Mouse (Mus musculus) heart, embryonic 16.5 days (tissue): ENCODE measurements around the gene Sgo2a. TPM values are rescaled to one million over a fixed set of nuclear protein-coding genes. Genes with fewer than 3 reads are reported as not detected.
A peak's percentile ranks its signal among the peaks of the same experiment; 100 is the strongest.

Experiments
- ATAC-seq: fragments of 200-750 bp; cut with Nextera tagmentation; replicated peaks from 2 replicates; pipeline ENCODE4 v1.8.0; 2017; ENCODE audit warnings: moderate number of reproducible peaks; ENCODE audit not compliant: insufficient read depth, low FRiP score; ENCODE audit errors: extremely low read depth
- H3K27ac ChIP-seq: fragments of 300-500 bp; sonication (generic); 2 replicates; pipeline ENCODE4 v1.5.1; 2014; ENCODE audit warnings: mild to moderate bottlenecking, low read length, control low read depth, moderate library complexity
- H3K27me3 ChIP-seq: fragments of 300-500 bp; sonication (generic); 2 replicates; pipeline ENCODE4 v1.6.1; 2014; ENCODE audit warnings: low read length, mixed read lengths; ENCODE audit not compliant: control insufficient read depth, insufficient read depth
- H3K36me3 ChIP-seq: fragments of 300-500 bp; sonication (generic); 2 replicates; pipeline ENCODE4 v1.6.1; 2014; ENCODE audit not compliant: control insufficient read depth, insufficient read depth
- H3K4me1 ChIP-seq: fragments of 300-500 bp; sonication (generic); 2 replicates; pipeline ENCODE4 v1.6.1; 2014; ENCODE audit warnings: low read length, mixed read lengths; ENCODE audit not compliant: control insufficient read depth, insufficient read depth
- H3K4me2 ChIP-seq: fragments of 300-500 bp; sonication (generic); 2 replicates; pipeline ENCODE4 v1.6.1; 2014; ENCODE audit warnings: low read depth, mild to moderate bottlenecking, control low read depth, low read length
- H3K4me3 ChIP-seq: fragments of 300-500 bp; sonication (generic); 2 replicates; pipeline ENCODE4 v1.5.1; 2014; ENCODE audit warnings: mild to moderate bottlenecking, control low read depth, low read length
- H3K9ac ChIP-seq: fragments of 300-500 bp; sonication (generic); 2 replicates; pipeline ENCODE4 v1.6.1; 2014; ENCODE audit warnings: low read length, control low read depth
- H3K9me3 ChIP-seq: fragments of 300-500 bp; sonication (generic); replicated peaks from 2 replicates; pipeline ENCODE4 v1.6.1; 2016; ENCODE audit warnings: low read length; ENCODE audit not compliant: control insufficient read depth
- whole genome bisulfite sequencing: fragments of 180-500 bp; shearing (Covaris S2); extraction: QIAGEN DNeasy Blood & Tissue Kit; methylation state at CpG from one replicate; pipeline ENCODE4 v1.1.7; 2014; 5-methylcytosine and 5-hydroxymethylcytosine counted together
- polyA plus RNA-seq: library from polyadenylated mRNA; unstranded; fragments of >200 nt; fragmentation: Nextera tagmentation; extraction: Ambion mirVana; gene quantifications from 2 replicates; pipeline ENCODE4 v1.2.1, GENCODE M21; 2015

Gene Sgo2a
- polyA plus RNA-seq, 1 experiment from 2014 or later = 17.1 TPM

GRCm38 (mm10) chr1:58055598-58055997 is 59.8 kb downstream of the Sgo2a start:
- Histone ChIP-seq H3K36me3 (no peaks in the 10 kb centered on the region), H3K4me1 (no peaks in the 10 kb centered on the region), H3K9me3 (no peaks in the 10 kb centered on the region), H3K27me3 (no peaks in the 10 kb centered on the region), H3K9ac (no peak overlapping the region), H3K4me2 (no peak overlapping the region), H3K27ac (no peak overlapping the region), H3K4me3 (no peak overlapping the region)
- ATAC-seq = no peak
- 84% methylated on average over 11 of the region's 11 CpGs for WGBS

- peak overlapping the region; percentile 38; the same call in 1 of the 2 replicates for H3K4me2 ChIP-seq
- no peak overlapping the region for H3K9ac ChIP-seq
- H3K27me3 ChIP-seq = no peaks in the 10 kb centered on the region
- H3K4me3 ChIP-seq = no peak overlapping the region
- H3K9me3 ChIP-seq = no peaks in the 10 kb centered on the region
- H3K4me1 ChIP-seq = no peaks in the 10 kb centered on the region
- ATAC-seq = no peak; the same call in 1 of the 2 replicates
- WGBS = 65% methylated on average over 13 of the region's 13 CpGs
- H3K36me3 ChIP-seq = no peaks in the 10 kb centered on the region
- H3K27ac ChIP-seq = no peak overlapping the region
These were observed 60.5 kb downstream of the Sgo2a start for GRCm38 (mm10) chr1:58056074-58056807.

GRCm38 (mm10) chr1:58056939-58057338 is 61.2 kb downstream of the Sgo2a start:
- Histone ChIP-seq H3K36me3 (no peaks in the 10 kb centered on the region), H3K9me3 (no peaks in the 10 kb centered on the region), H3K9ac (no peak overlapping the region), H3K4me1 (no peaks in the 10 kb centered on the region), H3K4me3 (no peak overlapping the region), H3K27ac (no peak overlapping the region), H3K4me2 (peak overlapping the region; percentile 38; the same call in 1 of the 2 replicates), H3K27me3 (no peaks in the 10 kb centered on the region)
- ATAC-seq = no peak; the same call in 1 of the 2 replicates
- 52% methylated on average over 11 of the region's 11 CpGs for WGBS

GRCm38 (mm10) chr1:58058846-58059245 is 63.1 kb downstream of the Sgo2a start:
- Histone ChIP-seq H3K4me2 (no peak overlapping the region), H3K4me1 (no peaks in the 10 kb centered on the region), H3K4me3 (no peak overlapping the region), H3K27ac (no peak overlapping the region), H3K9ac (no peak overlapping the region), H3K27me3 (no peaks in the 10 kb centered on the region), H3K9me3 (no peaks in the 10 kb centered on the region), H3K36me3 (no peaks in the 10 kb centered on the region)
- ATAC-seq = no peak
- WGBS = 85% methylated on average over 4 of the region's 4 CpGs

- Histone ChIP-seq H3K4me3 (no peak overlapping the region), H3K36me3 (no peaks in the 10 kb centered on the region), H3K9me3 (no peaks in the 10 kb centered on the region), H3K9ac (no peak overlapping the region), H3K4me2 (no peak overlapping the region), H3K27ac (no peak overlapping the region), H3K27me3 (no peaks in the 10 kb centered on the region), H3K4me1 (no peaks in the 10 kb centered on the region)
- no peak for ATAC-seq
- 88% methylated on average over 7 of the region's 7 CpGs for WGBS
These were observed 66.4 kb downstream of the Sgo2a start for GRCm38 (mm10) chr1:58062131-58062530.

GRCm38 (mm10) chr1:58065151-58065550 is 69.4 kb downstream of the Sgo2a start:
- no peaks in the 10 kb centered on the region for H3K36me3 ChIP-seq
- H3K4me1 ChIP-seq = no peaks in the 10 kb centered on the region
- H3K9ac ChIP-seq = no peak overlapping the region
- no peak overlapping the region for H3K27ac ChIP-seq
- no peak for ATAC-seq
- H3K27me3 ChIP-seq = no peaks in the 10 kb centered on the region
- H3K4me2 ChIP-seq = no peak overlapping the region
- 90% methylated on average over 5 of the region's 5 CpGs for WGBS
- H3K4me3 ChIP-seq = no peak overlapping the region
- no peaks in the 10 kb centered on the region for H3K9me3 ChIP-seq

GRCm38 (mm10) chr1:58065606-58066005 is 69.8 kb downstream of the Sgo2a start:
- no peaks in the 10 kb centered on the region for H3K27me3 ChIP-seq
- H3K4me3 ChIP-seq = no peak overlapping the region
- no peak overlapping the region for H3K27ac ChIP-seq
- 77% methylated on average over 3 of the region's 3 CpGs for WGBS
- no peak overlapping the region for H3K4me2 ChIP-seq
- H3K9me3 ChIP-seq = no peaks in the 10 kb centered on the region
- H3K9ac ChIP-seq = no peak overlapping the region
- H3K4me1 ChIP-seq = no peaks in the 10 kb centered on the region
- no peaks in the 10 kb centered on the region for H3K36me3 ChIP-seq
- no peak for ATAC-seq

GRCm38 (mm10) chr1:58069181-58069580 is 73.4 kb downstream of the Sgo2a start:
- Histone ChIP-seq H3K4me3 (no peak overlapping the region), H3K27me3 (no peaks in the 10 kb centered on the region), H3K9me3 (no peaks in the 10 kb centered on the region), H3K4me1 (no peaks in the 10 kb centered on the region), H3K27ac (no peak overlapping the region), H3K4me2 (no peak overlapping the region), H3K9ac (no peak overlapping the region), H3K36me3 (no peaks in the 10 kb centered on the region)
- WGBS = 74% methylated on average over 6 of the region's 6 CpGs
- no peak for ATAC-seq

- Histone ChIP-seq H3K27ac (no peak overlapping the region), H3K4me3 (no peak overlapping the region), H3K4me2 (no peak overlapping the region), H3K36me3 (no peaks in the 10 kb centered on the region), H3K9ac (no peak overlapping the region), H3K27me3 (no peaks in the 10 kb centered on the region), H3K4me1 (no peaks in the 10 kb centered on the region), H3K9me3 (no peaks in the 10 kb centered on the region)
- ATAC-seq = no peak
- 89% methylated on average over 11 of the region's 11 CpGs for WGBS
These were observed 74.3 kb downstream of the Sgo2a start for GRCm38 (mm10) chr1:58070091-58070490.
